Mouse (Mus musculus) neural tube, embryonic 14.5 days (tissue): ENCODE data around the gene Sars. TPM values are rescaled to one million over a fixed set of nuclear protein-coding genes. Genes with fewer than 3 reads are reported as not detected.
A peak's percentile ranks its signal among the peaks of the same experiment; 100 is the strongest.

Experiments
- ATAC-seq: fragments of 200-750 bp; cut with Nextera tagmentation; 2 replicates; pipeline ENCODE4 v1.8.0; 2017; ENCODE audit warnings: low read depth, mild to moderate bottlenecking, moderate TSS enrichment, moderate library complexity
- H3K27ac ChIP-seq: fragments of 300-500 bp; sonication (generic); 2 replicates; pipeline ENCODE4 v1.5.1; 2014; ENCODE audit warnings: low read depth, mild to moderate bottlenecking, control low read depth, low read length, moderate library complexity, mixed read lengths
- H3K27me3 ChIP-seq: fragments of 300-500 bp; sonication (generic); 2 replicates; pipeline ENCODE4 v1.6.1; 2014; ENCODE audit warnings: low read length; ENCODE audit not compliant: control insufficient read depth, insufficient read depth
- H3K36me3 ChIP-seq: fragments of 300-500 bp; sonication (generic); 2 replicates; pipeline ENCODE4 v1.6.1; 2014; ENCODE audit warnings: low read length, mixed read lengths; ENCODE audit not compliant: control insufficient read depth, insufficient read depth
- H3K4me1 ChIP-seq: fragments of 300-500 bp; sonication (generic); 2 replicates; pipeline ENCODE4 v1.6.1; 2014; ENCODE audit warnings: low read length; ENCODE audit not compliant: control insufficient read depth, insufficient read depth
- H3K4me2 ChIP-seq: fragments of 300-500 bp; sonication (generic); 2 replicates; pipeline ENCODE4 v1.6.1; 2014; ENCODE audit warnings: mild to moderate bottlenecking, low read depth, low read length, control low read depth
- H3K4me3 ChIP-seq: fragments of 300-500 bp; sonication (generic); 2 replicates; pipeline ENCODE4 v1.5.1; 2014; ENCODE audit warnings: low read depth, low read length, control low read depth, mixed read lengths
- H3K9ac ChIP-seq: fragments of 300-500 bp; sonication (generic); replicated peaks from 2 replicates; pipeline ENCODE4 v1.6.1; 2014; ENCODE audit warnings: low read depth, mild to moderate bottlenecking, control low read depth, low read length, mixed read lengths
- H3K9me3 ChIP-seq: fragments of 300-500 bp; sonication (generic); 2 replicates; pipeline ENCODE4 v1.6.1; 2016; ENCODE audit warnings: low read length; ENCODE audit not compliant: control insufficient read depth
- WGBS: fragments of 180-500 bp; shearing (Covaris S2); extraction: QIAGEN DNeasy Blood & Tissue Kit; methylation state at CpG from one replicate; pipeline ENCODE4 v1.1.7; 2014; 5-methylcytosine and 5-hydroxymethylcytosine counted together
- polyA plus RNA-seq: library from polyadenylated mRNA; unstranded; fragments of >200 nt; fragmentation: Nextera tagmentation; extraction: Ambion mirVana; gene quantifications from 2 replicates; pipeline ENCODE4 v1.2.1, GENCODE M21; 2014

The Sars gene
- polyA plus RNA-seq, 1 experiment from 2014 or later, result 223 TPM

- ATAC-seq, result no peak
- H3K9ac ChIP-seq, result no peak overlapping the region
- H3K4me3 ChIP-seq, result peak overlapping the region; percentile 51; the same call in 1 of the 2 replicates
- no peaks in the 10 kb centered on the region for H3K36me3 ChIP-seq
- 49% methylated on average over 2 of the region's 2 CpGs for WGBS
- H3K4me1 ChIP-seq, result no peaks in the 10 kb centered on the region
- no peaks in the 10 kb centered on the region for H3K27me3 ChIP-seq
- no peak overlapping the region for H3K27ac ChIP-seq
- peak overlapping the region; percentile 48 for H3K4me2 ChIP-seq
- H3K9me3 ChIP-seq, result no peaks in the 10 kb centered on the region
These were observed 60.6 kb downstream of the Sars start for GRCm38 (mm10) chr3:108384425-108384824.

GRCm38 (mm10) chr3:108383485-108384354 lies 61.3 kb downstream of the Sars start, which contains the start of gene Psrc1:
TSS of gene Psrc1 (plus strand) at chr3:108383839.
- no peaks in the 10 kb centered on the region for H3K9me3 ChIP-seq
- H3K36me3 ChIP-seq, result no peaks in the 10 kb centered on the region
- H3K27me3 ChIP-seq, result no peaks in the 10 kb centered on the region
- no peaks in the 10 kb centered on the region for H3K4me1 ChIP-seq
- peak within 1 kb of the TSS; percentile 51 for H3K4me3 ChIP-seq
- 1% methylated on average over 44 of the region's 44 CpGs for WGBS
- peak within 1 kb of the TSS; percentile 34 for H3K9ac ChIP-seq
- peak; percentile 93 for ATAC-seq
- H3K4me2 ChIP-seq, result peak within 1 kb of the TSS; percentile 48
- no peak within 1 kb of the TSS for H3K27ac ChIP-seq

- Histone ChIP-seq H3K27me3 (no peaks in the 10 kb centered on the region), H3K27ac (no peak overlapping the region), H3K4me3 (no peak overlapping the region), H3K9ac (no peak overlapping the region), H3K4me1 (no peaks in the 10 kb centered on the region), H3K9me3 (no peaks in the 10 kb centered on the region), H3K4me2 (no peak overlapping the region), H3K36me3 (no peaks in the 10 kb centered on the region)
- ATAC-seq, result no peak
- WGBS, result 73% methylated on average over 14 of the region's 14 CpGs
These were observed 62.8 kb downstream of the Sars start for GRCm38 (mm10) chr3:108381945-108382875.

- Histone ChIP-seq H3K27me3 (no peaks in the 10 kb centered on the region), H3K36me3 (no peaks in the 10 kb centered on the region), H3K9ac (no peak overlapping the region), H3K9me3 (no peaks in the 10 kb centered on the region), H3K4me3 (no peak overlapping the region), H3K4me1 (no peaks in the 10 kb centered on the region), H3K4me2 (no peak overlapping the region), H3K27ac (no peak overlapping the region)
- 74% methylated on average over 6 of the region's 6 CpGs for WGBS
- no peak for ATAC-seq
These were observed 64.3 kb downstream of the Sars start for GRCm38 (mm10) chr3:108380695-108381094.

DNA sequence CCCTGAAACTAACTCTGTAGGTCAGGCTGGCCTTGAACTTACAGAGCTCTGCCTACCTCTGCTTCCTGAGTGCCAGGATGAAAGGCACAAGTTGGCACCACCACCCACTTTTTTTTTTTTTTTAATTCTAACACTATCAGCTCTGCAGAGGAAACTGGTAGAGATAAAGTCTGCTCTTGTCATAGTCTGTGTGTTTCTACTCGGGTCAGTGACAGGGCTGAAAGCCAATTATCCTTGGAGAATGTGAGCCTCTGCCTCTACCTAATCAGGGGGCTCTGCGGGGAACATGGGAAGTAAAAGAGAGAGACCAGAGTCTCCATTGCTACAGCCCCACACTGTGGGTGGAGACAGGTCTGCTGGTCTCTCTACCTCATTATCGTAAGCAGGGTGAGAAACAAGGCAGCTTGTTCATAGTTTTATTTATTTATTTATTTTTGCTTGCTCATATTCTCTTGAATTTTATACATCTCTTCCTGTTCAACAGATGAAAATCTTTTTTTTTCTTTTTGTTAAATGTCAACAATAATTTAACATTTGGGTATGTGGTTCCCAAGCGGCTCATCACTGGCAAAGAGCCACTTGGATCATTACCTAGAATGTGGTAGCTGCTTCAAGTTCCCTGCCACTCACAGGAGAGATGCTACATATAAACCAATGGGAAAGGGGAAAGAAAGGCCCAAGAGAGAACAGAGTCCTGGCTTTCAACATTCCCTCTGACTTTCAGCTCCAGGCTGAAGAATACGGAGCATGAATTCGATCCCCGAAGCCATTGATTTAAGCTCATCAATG lies 65.9 kb downstream of the Sars start:
- Histone ChIP-seq H3K4me3 (no peak overlapping the region), H3K36me3 (no peaks in the 10 kb centered on the region), H3K9ac (no peak overlapping the region), H3K4me2 (no peak overlapping the region), H3K27ac (no peak overlapping the region), H3K9me3 (no peaks in the 10 kb centered on the region), H3K27me3 (no peaks in the 10 kb centered on the region), H3K4me1 (no peaks in the 10 kb centered on the region)
- ATAC-seq, result no peak
- 64% methylated on average over 7 of the region's 7 CpGs for WGBS

Other genes starting within 250 kb of the Sars start
- gene Cyb561d1, start 244.0 kb downstream of the Sars start, polyA plus RNA-seq, result 2.0 and 2.3 TPM in 2 replicates
- 22.0 and 24.0 TPM in 2 replicates for gene Atxn7l2, start 234.3 kb downstream of the Sars start, polyA plus RNA-seq
- gene Sypl2, start 218.6 kb downstream of the Sars start, polyA plus RNA-seq, result 0.14 and 0.32 TPM in 2 replicates
- 243 TPM in 2 replicates for gene Psma5, start 188.3 kb downstream of the Sars start, polyA plus RNA-seq
- gene Sort1, start 161.1 kb downstream of the Sars start, polyA plus RNA-seq, result 19.4 and 26.7 TPM in 2 replicates
- gene Mybphl, start 80.3 kb downstream of the Sars start, polyA plus RNA-seq, result 0.48 TPM in 1 of 2 replicates, not detected in the other
- gene Psrc1, start 61.4 kb downstream of the Sars start, polyA plus RNA-seq, result 3.2 and 3.5 TPM in 2 replicates
- gene Celsr2, start 29.7 kb downstream of the Sars start, polyA plus RNA-seq, result 50.4 and 56.7 TPM in 2 replicates
- 1.8 TPM in 1 of 2 replicates, not detected in the other for gene 1700013F07Rik, start 88.9 kb upstream of the Sars start, polyA plus RNA-seq
- gene 5330417C22Rik, start 91.3 kb upstream of the Sars start, polyA plus RNA-seq, result 13.9 and 22.1 TPM in 2 replicates
- gene Tmem167b, start 117.3 kb upstream of the Sars start, polyA plus RNA-seq, result 47.1 and 57.8 TPM in 2 replicates
- 42.0 and 56.9 TPM in 2 replicates for gene Taf13, start 126.5 kb upstream of the Sars start, polyA plus RNA-seq
- gene Wdr47, start 146.1 kb upstream of the Sars start, polyA plus RNA-seq, result 113 and 114 TPM in 2 replicates
- 29.6 and 38.1 TPM in 2 replicates for gene Clcc1, start 208.7 kb upstream of the Sars start, polyA plus RNA-seq